Mouse (Mus musculus): ENCODE results near the gene Thrap3.

The Thrap3 gene

GRCm38 (mm10) chr4:126202303-126203181 is at the start of gene Thrap3:
TSS of gene Thrap3 (minus strand) at chr4:126202760.
- DNase-seq (ENCODE audit: low spot score in 2 of 2), result peak; percentile 98

- DNase-seq (ENCODE audit: low spot score in 2 of 2), result no peak
Measured at GRCm38 (mm10) chr4:126251655-126252254, 49.2 kb upstream of the Thrap3 start.

- no peak for DNase-seq (ENCODE audit: low spot score in 2 of 2)
Measured at GRCm38 (mm10) chr4:126250659-126251058, 48.1 kb upstream of the Thrap3 start.

- no peak for DNase-seq (ENCODE audit: low spot score in 2 of 2)
Measured at GRCm38 (mm10) chr4:126248261-126248868, 45.8 kb upstream of the Thrap3 start.

- DNase-seq (ENCODE audit: low spot score in 2 of 2), result no peak
Measured at GRCm38 (mm10) chr4:126246202-126246889, 43.8 kb upstream of the Thrap3 start.

- no peak for DNase-seq (ENCODE audit: low spot score in 2 of 2)
Measured at GRCm38 (mm10) chr4:126242510-126242909, 40.0 kb upstream of the Thrap3 start.

GRCm38 (mm10) chr4:126241956-126242355 is 39.4 kb upstream of the Thrap3 start:
- DNase-seq (ENCODE audit: low spot score in 2 of 2), result no peak

- no peak for DNase-seq (ENCODE audit: low spot score in 2 of 2)
Measured at GRCm38 (mm10) chr4:126239862-126240475, 37.4 kb upstream of the Thrap3 start.

- no peak for DNase-seq (ENCODE audit: low spot score in 2 of 2)
Measured at GRCm38 (mm10) chr4:126237721-126238242, 35.2 kb upstream of the Thrap3 start.

GRCm38 (mm10) chr4:126236467-126237280 is 34.1 kb upstream of the Thrap3 start:
- DNase-seq (ENCODE audit: low spot score in 2 of 2), result no peak

- DNase-seq (ENCODE audit: low spot score in 2 of 2), result no peak
Measured at GRCm38 (mm10) chr4:126235191-126235590, 32.6 kb upstream of the Thrap3 start.

- DNase-seq (ENCODE audit: low spot score in 2 of 2), result no peak
Measured at GRCm38 (mm10) chr4:126234496-126235175, 32.1 kb upstream of the Thrap3 start.

GRCm38 (mm10) chr4:126233676-126234308 is 31.2 kb upstream of the Thrap3 start:
- DNase-seq (ENCODE audit: low spot score in 2 of 2), result no peak

GRCm38 (mm10) chr4:126229900-126230299 is 27.3 kb upstream of the Thrap3 start:
- DNase-seq (ENCODE audit: low spot score in 2 of 2), result no peak

GRCm38 (mm10) chr4:126228144-126228543 is 25.6 kb upstream of the Thrap3 start:
- no peak for DNase-seq (ENCODE audit: low spot score in 2 of 2)

- peak; percentile 69 to 84 for DNase-seq (ENCODE audit: low spot score in 2 of 2)
Measured at GRCm38 (mm10) chr4:126227077-126227761, 24.7 kb upstream of the Thrap3 start.

GRCm38 (mm10) chr4:126226640-126227039 is 24.1 kb upstream of the Thrap3 start:
- no peak for DNase-seq (ENCODE audit: low spot score in 2 of 2)

GRCm38 (mm10) chr4:126222631-126223030 is 20.1 kb upstream of the Thrap3 start:
- DNase-seq (ENCODE audit: low spot score in 2 of 2), result no peak

GRCm38 (mm10) chr4:126220045-126220444 is 17.5 kb upstream of the Thrap3 start:
- DNase-seq (ENCODE audit: low spot score in 2 of 2), result no peak
